Mouse (Mus musculus) neutrophil, adult 65 days (primary cell): ENCODE measurements around the gene Ppm1d. TPM values are rescaled to one million over a fixed set of nuclear protein-coding genes. Genes with fewer than 3 reads are reported as not detected.

Experiments
- total RNA-seq: library from RNA; stranded (reverse); gene quantifications from 2 replicates; pipeline ENCODE4 v1.2.4, GENCODE M21; 2023

Gene Ppm1d
- 20.0 and 20.9 TPM in 2 replicates for total RNA-seq

DNA sequence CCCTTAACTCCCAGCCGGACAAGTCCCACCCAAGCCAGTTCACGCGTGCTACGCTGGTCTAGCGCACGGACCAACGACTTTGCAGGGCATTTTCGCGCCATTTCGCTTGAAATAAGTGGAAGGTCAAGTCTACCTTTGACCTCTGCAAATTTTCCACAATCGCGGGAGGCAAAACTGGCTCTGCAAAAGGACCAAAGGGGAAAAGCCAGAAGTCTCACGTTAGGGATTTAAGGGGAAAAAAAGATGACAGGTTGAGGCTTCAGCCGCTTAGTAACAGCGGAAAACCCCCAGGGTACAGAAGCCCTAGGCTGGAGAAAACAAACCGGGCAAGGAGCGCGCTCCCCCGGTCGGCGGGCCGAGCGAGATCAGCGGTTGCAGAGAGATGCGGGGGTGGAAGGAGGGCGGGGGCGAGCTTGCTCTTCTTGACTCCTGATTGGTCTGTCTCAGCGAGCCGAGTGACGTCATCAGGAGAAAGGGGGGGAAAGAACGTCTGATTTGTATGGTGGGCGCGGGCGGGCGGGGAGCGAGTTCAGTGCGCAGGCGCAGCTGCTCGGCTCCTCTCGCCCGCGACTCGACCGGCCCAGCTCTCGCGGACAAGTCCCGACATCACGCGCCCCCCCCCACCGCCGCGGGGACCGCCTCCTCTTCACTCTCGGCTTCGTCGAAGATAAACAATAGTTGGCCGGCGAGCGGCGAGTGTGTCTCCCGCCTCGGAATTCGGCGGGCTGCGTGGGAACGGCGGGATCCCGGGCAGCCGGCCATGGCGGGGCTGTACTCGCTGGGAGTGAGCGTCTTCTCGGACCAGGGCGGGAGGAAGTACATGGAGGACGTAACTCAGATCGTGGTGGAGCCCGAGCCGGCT, at the start of gene Ppm1d:
Gene Ppm1d (plus strand): TSS at position 532 of the 862 bp plus-strand sequence.

DNA sequence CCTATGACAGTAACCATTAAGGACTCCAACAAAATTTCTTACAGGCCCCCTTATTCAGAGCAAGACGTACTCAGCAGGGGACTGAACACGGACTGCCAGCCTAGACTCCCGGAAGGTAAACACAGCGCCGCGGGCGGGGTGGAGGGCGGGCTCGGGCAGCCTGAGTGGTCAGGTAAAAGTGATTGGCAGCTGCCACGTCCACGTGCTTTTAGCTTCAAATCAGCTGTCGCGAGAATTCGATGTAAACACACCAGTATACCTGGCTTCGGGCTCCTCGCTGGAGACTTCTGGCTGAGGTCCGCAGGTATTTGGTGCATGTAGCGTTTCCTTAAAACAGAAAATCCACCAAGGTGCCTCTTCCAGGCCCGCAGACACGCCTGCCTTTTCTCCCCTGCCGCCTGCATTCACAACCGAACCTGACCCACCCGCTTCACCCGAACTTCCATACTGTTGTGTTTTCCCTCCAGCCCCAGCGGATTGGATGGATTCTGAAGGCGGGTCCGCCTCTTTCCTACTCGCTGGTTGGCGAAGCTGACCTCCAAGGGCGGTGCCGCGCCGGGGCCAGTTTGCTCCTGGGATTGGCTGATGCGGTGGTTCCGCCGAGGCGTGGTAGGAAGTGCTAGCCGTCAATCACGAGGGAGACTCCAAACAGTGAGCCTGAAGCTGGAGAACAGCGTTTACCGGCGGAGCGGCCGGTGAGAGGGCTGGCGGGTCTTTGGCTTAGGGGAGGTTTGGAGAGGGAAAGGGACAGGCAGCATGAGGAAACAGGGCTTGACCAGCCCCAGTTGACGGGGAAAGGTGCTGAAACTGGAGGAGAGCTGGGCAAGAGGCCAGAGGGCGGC, 41.7 kb downstream of the Ppm1d start, which contains the start of gene Bcas3:
Gene Bcas3 (plus strand): TSS at position 629 of the 842 bp plus-strand sequence.

Other genes starting within 250 kb of the Ppm1d start
- gene Usp32, start 171.1 kb upstream of the Ppm1d start, total RNA-seq, result 73.0 and 118 TPM in 2 replicates
- not detected in 2 replicates for gene 1700125H20Rik, start 140.8 kb upstream of the Ppm1d start, total RNA-seq
- gene Appbp2, start 76.1 kb upstream of the Ppm1d start, total RNA-seq, result 26.1 and 32.0 TPM in 2 replicates
- gene Bcas3, start 41.9 kb downstream of the Ppm1d start, total RNA-seq, result 30.1 and 42.1 TPM in 2 replicates